In genomic region chr19:29947891-29948801, GRCm38 (mm10) we compare ENCODE assay signal across 8 mouse cellular contexts. TPM values are rescaled to one million over a fixed set of nuclear protein-coding genes. Genes with fewer than 3 reads are reported as not detected.
A peak's percentile ranks its signal among the peaks of the same experiment; 100 is the strongest.
DNase-seq lines count a peak whose midpoint lies in the region; ATAC-seq and TF ChIP-seq lines count a peak whose summit lies in the region.

No protein-coding gene starts in this region.

- H3K4me1 ChIP-seq in hindbrain, embryonic 12.5 days: 0 out of 2 replicates have a peak, but pooled peaks cover 2% of the 10 kb centered on the region
- peaks cover 16% of the 10 kb centered on the region; the same call in 1 of the 2 replicates for H3K4me1 ChIP-seq in lung, embryonic 15.5 days
- peaks cover 4% of the 10 kb centered on the region for H3K4me1 ChIP-seq in thymus, adult 2 months (replicated peaks; ENCODE audit: control insufficient read depth, insufficient read depth, low read length)

- 22% methylated on average over 25 of the region's 25 CpGs for WGBS in hindbrain, embryonic 12.5 days
- WGBS in lung, embryonic 15.5 days: 17% methylated on average over 25 of the region's 25 CpGs
- 36% methylated on average over 25 of the region's 25 CpGs for WGBS in thymus, adult 2 months

- peak; percentile 42 for DNase-seq in NIH3T3 (ENCODE audit: low read depth)
- peak; percentile 58 to 67 for DNase-seq in cerebellum, postnatal 36 days
- peak; percentile 39 to 58 for DNase-seq in frontal cortex, postnatal 25 days (ENCODE audit: low spot score in 2 of 2)
- DNase-seq in layer of hippocampus, adult 9-11 months: peak; percentile 75
- DNase-seq in ovary, adult 18-20 months (ENCODE audit: low spot score): peak; percentile 53
- DNase-seq in thymus, adult 2 months: peak; percentile 41

- H3K36me3 ChIP-seq in hindbrain, embryonic 12.5 days: no peaks in the 10 kb centered on the region
- H3K36me3 ChIP-seq in lung, embryonic 15.5 days: no peaks in the 10 kb centered on the region
- no peaks in the 10 kb centered on the region for H3K36me3 ChIP-seq in thymus, adult 2 months (ENCODE audit: control insufficient read depth, insufficient read depth, low read length)

- H3K4me3 ChIP-seq in hindbrain, embryonic 12.5 days: peak overlapping the region; percentile 32
- H3K4me3 ChIP-seq in lung, embryonic 15.5 days: peak overlapping the region; percentile 37
- H3K4me3 ChIP-seq in thymus, adult 2 months (ENCODE audit: control insufficient read depth, insufficient read depth, low read length): no peak overlapping the region

- H3K27ac ChIP-seq in hindbrain, embryonic 12.5 days: no peak overlapping the region
- no peak overlapping the region for H3K27ac ChIP-seq in lung, embryonic 15.5 days
- no peak overlapping the region for H3K27ac ChIP-seq in thymus, adult 2 months (ENCODE audit: control insufficient read depth, insufficient read depth, low read length)

- peak overlapping the region; percentile 59 for H3K4me2 ChIP-seq in hindbrain, embryonic 12.5 days (replicated peaks)
- peak overlapping the region; percentile 66 for H3K4me2 ChIP-seq in lung, embryonic 15.5 days

- no peak for TF ChIP-seq POLR2A in thymus, adult 2 months (IDR thresholded peaks at IDR 0.05; ENCODE audit: control insufficient read depth, extremely low read depth, insufficient read depth, low read length, poor library complexity)

- H3K27me3 ChIP-seq in hindbrain, embryonic 12.5 days: no peaks in the 10 kb centered on the region
- H3K27me3 ChIP-seq in lung, embryonic 15.5 days: no peaks in the 10 kb centered on the region
- no peaks in the 10 kb centered on the region for H3K27me3 ChIP-seq in thymus, adult 2 months (ENCODE audit: control insufficient read depth, insufficient read depth, low read length)

- peak overlapping the region; percentile 28; the same call in 1 of the 2 replicates for H3K9ac ChIP-seq in hindbrain, embryonic 12.5 days
- H3K9ac ChIP-seq in lung, embryonic 15.5 days: no peak overlapping the region

- ATAC-seq in hindbrain, embryonic 12.5 days (ENCODE audit: low FRiP score): peak; percentile 94
- ATAC-seq in lung, embryonic 15.5 days (ENCODE audit: borderline replicate concordance, extremely low read depth, low FRiP score, low TSS enrichment): peak; percentile 75; the same call in 1 of the 2 replicates

- no peaks in the 10 kb centered on the region for H3K9me3 ChIP-seq in hindbrain, embryonic 12.5 days (replicated peaks)
- no peaks in the 10 kb centered on the region for H3K9me3 ChIP-seq in lung, embryonic 15.5 days

- 0 out of 2 replicates have a peak, but pooled peaks have one; percentile 24 for TF ChIP-seq CTCF in thymus, adult 2 months (IDR thresholded peaks at IDR 0.05; ENCODE audit: borderline replicate concordance, control insufficient read depth, extremely low read depth, insufficient read depth, low read length, poor library complexity)

RNA-seq across cellular contexts. Expression of gene Il33, which starts 23.2 kb away (rescaled TPM):
- 1.7 and 1.8 TPM in 2 replicates for polyA plus RNA-seq in hindbrain, embryonic 12.5 days (2016; fragmentation: Nextera tagmentation; extraction: Ambion mirVana)
- polyA plus RNA-seq in lung, embryonic 15.5 days (2015; fragmentation: Nextera tagmentation; extraction: Ambion mirVana): 4.7 and 7.1 TPM in 2 replicates
- 2.5 and 3.3 TPM in 2 replicates for polyA plus RNA-seq in thymus, adult 2 months (2012; rRNA removed)

RNA-seq across cellular contexts. Expression of gene Trpd52l3, which starts 55.4 kb away (rescaled TPM):
- polyA plus RNA-seq in hindbrain, embryonic 12.5 days (2016; fragmentation: Nextera tagmentation; extraction: Ambion mirVana): not detected in 2 replicates
- not detected in 2 replicates for polyA plus RNA-seq in lung, embryonic 15.5 days (2015; fragmentation: Nextera tagmentation; extraction: Ambion mirVana)
- polyA plus RNA-seq in thymus, adult 2 months (2012; rRNA removed): 0.07 TPM in 1 of 2 replicates, not detected in the other
